Mouse (Mus musculus) neural tube, embryonic 11.5 days (tissue): Measurements from ENCODE around the gene Fgd3. TPM values are rescaled to one million over a fixed set of nuclear protein-coding genes. Genes with fewer than 3 reads are reported as not detected.

ENCODE experiments used
- ATAC-seq: fragments of 200-750 bp; cut with Nextera tagmentation; 2 replicates; pipeline ENCODE4 v1.8.0; 2017; ENCODE audit warnings: moderate number of reproducible peaks, mild to moderate bottlenecking, moderate TSS enrichment, moderate library complexity; ENCODE audit not compliant: insufficient read depth, low FRiP score, low TSS enrichment
- DNase-seq: peaks from one replicate; pipeline ENCODE4 v3.0.0-alpha.2; 2015; ENCODE audit warnings: low spot score
- H3K27ac ChIP-seq: fragments of 300-500 bp; sonication (generic); 2 replicates; pipeline ENCODE4 v1.5.1; 2014; ENCODE audit warnings: low read depth, mild to moderate bottlenecking, low read length
- H3K27me3 ChIP-seq: fragments of 300-500 bp; sonication (generic); 2 replicates; pipeline ENCODE4 v1.6.1; 2014; ENCODE audit warnings: mild to moderate bottlenecking, low read length, mixed read lengths; ENCODE audit not compliant: control insufficient read depth, insufficient read depth
- H3K36me3 ChIP-seq: fragments of 300-500 bp; sonication (generic); 2 replicates; pipeline ENCODE4 v1.6.1; 2014; ENCODE audit warnings: mild to moderate bottlenecking, low read length, moderate library complexity, mixed read lengths; ENCODE audit not compliant: control insufficient read depth, insufficient read depth
- H3K4me1 ChIP-seq: fragments of 300-500 bp; sonication (generic); 2 replicates; pipeline ENCODE4 v1.6.1; 2014; ENCODE audit warnings: low read length, mixed read lengths; ENCODE audit not compliant: control insufficient read depth, insufficient read depth
- H3K4me2 ChIP-seq: fragments of 300-500 bp; sonication (generic); 2 replicates; pipeline ENCODE4 v1.6.1; 2014; ENCODE audit warnings: low read depth, mild to moderate bottlenecking, moderate library complexity
- H3K4me3 ChIP-seq: fragments of 300-500 bp; sonication (generic); 2 replicates; pipeline ENCODE4 v1.5.1; 2014; ENCODE audit warnings: low read depth, low read length
- H3K9ac ChIP-seq: fragments of 300-500 bp; sonication (generic); 2 replicates; pipeline ENCODE4 v1.6.1; 2014; ENCODE audit warnings: mild to moderate bottlenecking, low read length
- H3K9me3 ChIP-seq: fragments of 300-500 bp; sonication (generic); 2 replicates; pipeline ENCODE4 v1.6.1; 2016; ENCODE audit warnings: low read length; ENCODE audit not compliant: control insufficient read depth
- WGBS: fragments of 180-500 bp; shearing (Covaris S2); extraction: QIAGEN DNeasy Blood & Tissue Kit; methylation state at CpG from one replicate; pipeline ENCODE4 v1.1.7; 2014; 5-methylcytosine and 5-hydroxymethylcytosine counted together
- polyA plus RNA-seq: library from polyadenylated mRNA; unstranded; fragments of >200 nt; fragmentation: Nextera tagmentation; extraction: Ambion mirVana; gene quantifications from 2 replicates; pipeline ENCODE4 v1.2.1, GENCODE M21; 2014

The Fgd3 gene
- polyA plus RNA-seq, 1 experiment from 2014 or later, result 1.1 TPM

DNA sequence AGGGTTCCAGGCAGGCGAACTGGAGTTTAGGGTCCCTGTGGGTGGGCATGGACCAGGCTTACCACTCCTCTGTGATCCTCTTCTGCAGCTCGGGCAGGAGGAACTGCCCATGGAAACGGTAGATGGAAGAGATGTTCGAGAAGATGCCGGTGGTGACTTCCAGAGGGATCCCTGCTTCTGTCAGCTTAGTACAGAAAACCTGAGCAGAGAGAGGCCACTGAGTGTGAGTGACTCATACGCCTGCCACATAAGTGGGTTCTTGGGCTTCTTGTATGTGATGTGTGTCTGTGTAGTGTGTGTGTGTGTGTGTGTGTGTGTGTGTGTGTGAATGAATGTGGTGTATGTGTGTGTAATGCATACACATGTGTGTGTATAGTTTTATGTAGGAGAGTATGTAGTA, 32.9 kb downstream of the Fgd3 start:
- Histone ChIP-seq H3K27me3 (no peaks in the 10 kb centered on the region), H3K4me3 (no peak overlapping the region), H3K27ac (no peak overlapping the region), H3K4me1 (no peaks in the 10 kb centered on the region), H3K9me3 (no peaks in the 10 kb centered on the region), H3K9ac (no peak overlapping the region), H3K36me3 (no peaks in the 10 kb centered on the region), H3K4me2 (no peak overlapping the region)
- WGBS, result 91% methylated on average over 6 of the region's 6 CpGs
- ATAC-seq (no peak), DNase-seq (no peak)

GRCm38 (mm10) chr13:49286750-49287149, 33.4 kb downstream of the Fgd3 start:
- 85% methylated on average over 3 of the region's 3 CpGs for WGBS
- DNase-seq, result no peak
- H3K9ac ChIP-seq, result no peak overlapping the region

DNA sequence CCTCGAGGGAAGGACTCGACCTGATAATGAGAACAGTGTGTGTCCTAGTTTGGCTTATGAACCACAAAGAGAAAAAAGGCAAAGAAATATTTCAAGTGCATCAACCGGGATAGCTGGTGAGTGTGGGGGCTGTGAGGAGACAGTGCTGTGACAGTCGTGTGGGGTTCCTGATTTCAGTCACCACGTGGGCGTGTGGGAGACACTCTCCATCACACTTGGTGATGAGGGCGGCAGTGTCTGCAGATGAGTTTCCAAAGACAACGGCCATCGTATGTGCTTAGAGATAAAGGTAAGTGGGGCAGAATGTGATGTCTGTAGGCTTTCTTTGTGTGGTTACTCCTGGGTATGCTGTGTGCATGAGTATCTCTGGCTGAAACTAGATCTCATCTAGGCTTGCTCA, 36.4 kb downstream of the Fgd3 start:
- H3K27ac ChIP-seq, result no peak overlapping the region
- DNase-seq, result no peak
- no peaks in the 10 kb centered on the region for H3K27me3 ChIP-seq
- no peaks in the 10 kb centered on the region for H3K4me1 ChIP-seq
- WGBS, result 86% methylated on average over 9 of the region's 9 CpGs
- no peaks in the 10 kb centered on the region for H3K9me3 ChIP-seq
- H3K4me2 ChIP-seq, result no peak overlapping the region
- H3K4me3 ChIP-seq, result no peak overlapping the region
- ATAC-seq, result no peak
- no peak overlapping the region for H3K9ac ChIP-seq
- H3K36me3 ChIP-seq, result no peaks in the 10 kb centered on the region

More at GRCm38 (mm10) chr13:49286750-49287149, 33.4 kb downstream of the Fgd3 start:
- no peaks in the 10 kb centered on the region for H3K27me3 ChIP-seq
- no peaks in the 10 kb centered on the region for H3K4me1 ChIP-seq
- H3K36me3 ChIP-seq, result no peaks in the 10 kb centered on the region
- no peak for ATAC-seq
- no peak overlapping the region for H3K27ac ChIP-seq
- H3K4me3 ChIP-seq, result no peak overlapping the region
- no peaks in the 10 kb centered on the region for H3K9me3 ChIP-seq
- no peak overlapping the region for H3K4me2 ChIP-seq

- no peak overlapping the region for H3K4me3 ChIP-seq
- no peak overlapping the region for H3K4me2 ChIP-seq
- WGBS, result 64% methylated on average over 2 of the region's 2 CpGs
- no peaks in the 10 kb centered on the region for H3K36me3 ChIP-seq
- DNase-seq (no peak), ATAC-seq (no peak)
- no peaks in the 10 kb centered on the region for H3K4me1 ChIP-seq
- no peak overlapping the region for H3K27ac ChIP-seq
- H3K9ac ChIP-seq, result no peak overlapping the region
- no peaks in the 10 kb centered on the region for H3K9me3 ChIP-seq
- no peaks in the 10 kb centered on the region for H3K27me3 ChIP-seq
These were observed 37.9 kb downstream of the Fgd3 start for GRCm38 (mm10) chr13:49282168-49282567.

DNA sequence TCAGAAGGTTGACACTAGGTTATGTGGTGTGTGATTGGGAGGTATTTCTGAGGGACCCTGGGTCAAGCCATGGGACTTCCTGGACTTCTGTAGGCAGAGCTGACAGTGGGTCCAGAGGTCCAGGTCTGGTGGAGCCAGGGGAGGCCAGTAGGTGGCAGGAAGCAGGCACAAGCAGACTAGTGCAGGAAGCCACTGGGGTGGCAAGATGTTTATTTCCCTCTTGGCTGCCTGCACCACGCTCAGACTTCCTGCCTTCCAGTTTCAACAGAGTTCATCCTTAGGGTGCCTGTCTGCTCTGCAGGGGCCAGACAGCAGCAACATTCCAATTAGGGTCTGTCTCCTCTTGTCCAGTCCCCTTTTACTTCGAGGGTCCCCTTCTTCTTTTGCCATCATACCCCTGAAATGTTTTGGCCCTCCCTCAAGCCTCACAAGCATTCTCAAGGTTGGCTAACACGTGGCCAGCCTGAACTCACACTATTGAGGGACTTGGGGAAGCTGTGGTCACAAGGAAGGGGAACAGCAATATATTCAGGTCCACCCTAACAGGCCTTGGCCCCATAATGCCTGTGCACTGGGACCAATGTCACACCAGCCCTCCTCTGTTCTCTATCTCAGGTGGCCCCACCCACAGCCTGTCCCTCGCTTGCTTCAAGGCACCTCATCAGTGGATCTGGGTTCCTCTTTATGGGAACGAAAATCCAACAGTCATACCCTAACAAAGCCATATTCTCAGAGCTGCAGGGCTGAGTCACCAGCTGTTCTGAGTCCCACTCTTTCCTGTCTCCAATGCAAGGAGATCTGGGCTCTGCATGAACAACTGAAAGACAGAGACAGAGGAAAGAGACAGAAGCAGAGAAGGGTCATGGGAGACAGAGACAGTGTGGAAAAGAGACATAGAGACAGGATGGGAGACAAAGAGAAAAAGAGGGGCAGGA, 48.0 kb downstream of the Fgd3 start:
- 74% methylated on average over 5 of the region's 5 CpGs for WGBS
- H3K9me3 ChIP-seq, result no peaks in the 10 kb centered on the region

GRCm38 (mm10) chr13:49270500-49270899, 49.6 kb downstream of the Fgd3 start:
- no peaks in the 10 kb centered on the region for H3K36me3 ChIP-seq
- H3K4me2 ChIP-seq, result no peak overlapping the region
- no peak for ATAC-seq
- no peaks in the 10 kb centered on the region for H3K9me3 ChIP-seq
- no peaks in the 10 kb centered on the region for H3K27me3 ChIP-seq
- no peak for DNase-seq
- H3K9ac ChIP-seq, result no peak overlapping the region
- no peak overlapping the region for H3K27ac ChIP-seq
- 87% methylated on average over 8 of the region's 8 CpGs for WGBS
- no peaks in the 10 kb centered on the region for H3K4me1 ChIP-seq
- no peak overlapping the region for H3K4me3 ChIP-seq

More for the DNA sequence above, 48.0 kb downstream of the Fgd3 start:
- no peak for DNase-seq
- ATAC-seq, result no peak
- Histone ChIP-seq H3K27me3 (no peaks in the 10 kb centered on the region), H3K4me1 (no peaks in the 10 kb centered on the region), H3K27ac (no peak overlapping the region), H3K36me3 (no peaks in the 10 kb centered on the region), H3K4me2 (no peak overlapping the region), H3K9ac (no peak overlapping the region), H3K4me3 (no peak overlapping the region)

GRCm38 (mm10) chr13:49267645-49268044, 52.5 kb downstream of the Fgd3 start:
- no peak overlapping the region for H3K4me2 ChIP-seq
- no peaks in the 10 kb centered on the region for H3K36me3 ChIP-seq
- 62% methylated on average over 2 of the region's 2 CpGs for WGBS
- no peaks in the 10 kb centered on the region for H3K4me1 ChIP-seq
- H3K27ac ChIP-seq, result no peak overlapping the region
- H3K9me3 ChIP-seq, result no peaks in the 10 kb centered on the region
- no peak overlapping the region for H3K9ac ChIP-seq
- no peak for DNase-seq
- H3K4me3 ChIP-seq, result no peak overlapping the region
- no peak for ATAC-seq
- no peaks in the 10 kb centered on the region for H3K27me3 ChIP-seq

GRCm38 (mm10) chr13:49260036-49260722, 59.9 kb downstream of the Fgd3 start:
- no peaks in the 10 kb centered on the region for H3K27me3 ChIP-seq
- H3K4me3 ChIP-seq, result no peak overlapping the region
- ATAC-seq (no peak), DNase-seq (no peak)
- no peaks in the 10 kb centered on the region for H3K36me3 ChIP-seq
- H3K4me1 ChIP-seq, result no peaks in the 10 kb centered on the region
- H3K9ac ChIP-seq, result no peak overlapping the region
- no peaks in the 10 kb centered on the region for H3K9me3 ChIP-seq
- 78% methylated on average over 15 of the region's 15 CpGs for WGBS
- H3K27ac ChIP-seq, result no peak overlapping the region
- H3K4me2 ChIP-seq, result no peak overlapping the region
